Mouse (Mus musculus) ES-E14 (cell line): ENCODE measurements around the gene Olfr411. TPM values are rescaled to one million over a fixed set of nuclear protein-coding genes. Genes with fewer than 3 reads are reported as not detected.

ENCODE experiments used
- DNase-seq: peaks from one replicate; pipeline ENCODE4 v3.0.0-alpha.2; 2013; ENCODE audit warnings: low read depth, low spot score
- H3K27ac ChIP-seq: 2 replicates; pipeline ENCODE4 v1.5.1; 2012; ENCODE audit warnings: low read depth, mild to moderate bottlenecking, low read length, moderate library complexity, mixed read lengths; ENCODE audit not compliant: poor library complexity, insufficient read depth, severe bottlenecking
- H3K36me3 ChIP-seq: 2 replicates; pipeline ENCODE4 v1.6.1; 2012; ENCODE audit warnings: mild to moderate bottlenecking, low read length, moderate library complexity, mixed read lengths; ENCODE audit not compliant: control insufficient read depth, poor library complexity, insufficient read depth, severe bottlenecking
- H3K4me1 ChIP-seq, 2 experiments: fragments of 150-350 bp in 1 of 2; sonication (generic) in 1 of 2; 2 replicates each; pipeline ENCODE4 v1.6.1; 2012; ENCODE audit warnings: low read length in 2 of 2, mild to moderate bottlenecking in 1 of 2, mixed read lengths in 1 of 2; ENCODE audit not compliant: control insufficient read depth in 2 of 2, insufficient read depth in 2 of 2, poor library complexity in 1 of 2
- H3K4me3 ChIP-seq, 2 experiments: fragments of 150-350 bp in 1 of 2; sonication (generic) in 1 of 2; 2 replicates each; pipeline ENCODE4 v1.5.1; 2012; ENCODE audit warnings: low read length in 2 of 2, low read depth in 1 of 2, mild to moderate bottlenecking in 1 of 2, mixed read lengths in 1 of 2; ENCODE audit not compliant: insufficient read depth in 1 of 2, poor library complexity in 1 of 2, severe bottlenecking in 1 of 2
- H3K9ac ChIP-seq: 2 replicates; pipeline ENCODE4 v1.6.1; 2012; ENCODE audit warnings: low read depth, mild to moderate bottlenecking, low read length, mixed read lengths; ENCODE audit not compliant: poor library complexity, insufficient read depth, severe bottlenecking
- H3K9me3 ChIP-seq: fragments of 150-350 bp; sonication (generic); 2 replicates; pipeline ENCODE4 v1.6.1; 2012; ENCODE audit warnings: low read depth, mild to moderate bottlenecking, low read length; ENCODE audit not compliant: control insufficient read depth, insufficient read depth
- CHD2 ChIP-seq: IDR thresholded peaks from 2 replicates; pipeline ENCODE4 v1.6.1; 2014; ENCODE audit warnings: mild to moderate bottlenecking, low read depth, low read length, inconsistent platforms
- HCFC1 ChIP-seq: IDR thresholded peaks from 2 replicates; pipeline ENCODE4 v1.6.1; 2012; ENCODE audit warnings: low read length, inconsistent platforms, borderline replicate concordance; ENCODE audit not compliant: insufficient read depth
- MAFK ChIP-seq: IDR thresholded peaks from 2 replicates; pipeline ENCODE4 v1.6.1; 2014; ENCODE audit warnings: mild to moderate bottlenecking, low read depth, low read length, inconsistent platforms; ENCODE audit not compliant: insufficient read depth
- ZC3H11A ChIP-seq: IDR thresholded peaks from 2 replicates; pipeline ENCODE4 v1.6.1; 2012; ENCODE audit warnings: low read depth, mild to moderate bottlenecking, inconsistent platforms, low read length, borderline replicate concordance
- ZNF384 ChIP-seq: IDR thresholded peaks from 2 replicates; pipeline ENCODE4 v1.6.1; 2012; ENCODE audit warnings: low read depth, low read length, inconsistent platforms
- in situ Hi-C, 2 experiments: fragments of 600-800 bp; cut with MboI; formaldehyde crosslinking; loops; one replicate each; pipeline ENCODE4 v1.15.1; 2025; ENCODE audit warnings: low sequenced_read_pairs in 2 of 2, inconsistent platforms in 1 of 2; ENCODE audit not compliant: unreplicated experiment in 2 of 2
- total RNA-seq: library from RNA; depleted of rRNA; stranded (reverse); fragments of 300-350 nt; gene quantifications from 2 replicates; pipeline ENCODE4 v1.2.3, GENCODE M21; 2012; rRNA removed

Gene Olfr411
- total RNA-seq, 1 experiment = not detected

- Histone ChIP-seq H3K9me3 (no peaks in the 10 kb centered on the region), H3K36me3 (no peaks in the 10 kb centered on the region), H3K9ac (no peak overlapping the region), H3K4me1 (no peaks in the 10 kb centered on the region), H3K27ac (no peak overlapping the region), H3K4me3 (no peak overlapping the region)
- DNase-seq = peak; percentile 81
- in situ Hi-C loops = no loop called here
- TF ChIP-seq ZNF384 = no peak
- TF ChIP-seq ZC3H11A = peak; percentile 99
- TF ChIP-seq MAFK = no peak
Measured at GRCm38 (mm10) chr11:74371393-74372100, 19.1 kb upstream of the Olfr411 start.

DNA sequence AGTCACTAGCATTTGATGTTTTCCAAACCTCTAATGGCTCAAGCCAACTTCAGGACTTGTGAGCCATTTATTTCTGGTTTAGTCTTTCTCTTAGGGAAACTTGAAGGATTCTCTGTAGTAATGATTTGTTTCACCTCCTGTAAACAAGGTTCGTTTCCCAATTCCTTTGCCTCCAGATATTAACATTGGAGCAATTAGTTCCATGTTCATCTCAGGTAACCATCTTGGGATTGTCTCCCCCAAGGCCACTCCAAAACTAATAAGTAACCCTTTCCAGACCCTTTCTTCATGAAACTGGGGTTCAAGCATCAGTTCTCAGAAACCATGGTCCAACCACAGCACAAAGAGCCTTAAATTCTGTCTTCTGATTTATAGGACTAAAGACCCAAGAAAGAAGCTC, 9.3 kb upstream of the Olfr411 start, which contains the start of gene Olfr412:
Gene Olfr412, plus strand, starts transcription at position 301 of the 400 bp plus-strand sequence.
- Histone ChIP-seq H3K9ac (no peak within 1 kb of the TSS), H3K4me1 (no peaks in the 10 kb centered on the region)

DNA sequence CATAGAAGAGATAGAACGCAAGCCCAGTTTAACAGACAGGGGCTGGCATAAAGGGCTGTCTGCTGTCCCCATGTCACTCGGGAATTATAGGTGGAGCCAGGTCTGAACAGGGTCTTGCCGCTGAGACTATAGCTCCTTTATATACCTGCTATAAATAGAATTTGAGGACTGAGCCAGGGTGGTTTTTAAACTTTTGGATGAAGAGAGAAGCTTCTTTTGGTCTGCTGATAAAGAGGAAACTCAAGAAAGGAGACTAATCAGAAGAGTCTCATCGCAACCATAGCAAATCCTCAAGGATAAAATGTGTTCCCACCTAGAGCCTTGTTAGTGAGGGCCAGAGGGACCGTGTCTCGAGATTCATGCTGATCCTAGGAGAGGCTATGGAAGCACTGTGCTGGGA, 14.5 kb downstream of the Olfr411 start, which contains the start of gene Olfr410:
Gene Olfr410, minus strand, starts transcription at position 101 of the 400 bp plus-strand sequence.
- H3K9me3 ChIP-seq = no peaks in the 10 kb centered on the region
- TF ChIP-seq ZNF384 (no peak), ZC3H11A (no peak), HCFC1 (no peak), MAFK (no peak), CHD2 (no peak)
- H3K27ac ChIP-seq = no peak within 1 kb of the TSS
- in situ Hi-C loops = no loop called here
- H3K36me3 ChIP-seq = no peaks in the 10 kb centered on the region
- no peaks in the 10 kb centered on the region for H3K4me1 ChIP-seq
- no peak within 1 kb of the TSS for H3K9ac ChIP-seq
- DNase-seq = no peak
- H3K4me3 ChIP-seq = no peak within 1 kb of the TSS

More for the DNA sequence above, 9.3 kb upstream of the Olfr411 start, which contains the start of gene Olfr412:
- in situ Hi-C loops = loop anchor here in 1 of 2 experiments (10.0 kb wide), 1 partner anchor 307 kb away; the partner anchor contains the start of genes Olfr139 and Olfr399
- Histone ChIP-seq H3K36me3 (no peaks in the 10 kb centered on the region), H3K27ac (no peak within 1 kb of the TSS), H3K4me3 (no peak within 1 kb of the TSS), H3K9me3 (0 out of 2 replicates have a peak, but pooled peaks cover 2% of the 10 kb centered on the region)
- no peak for DNase-seq
- TF ChIP-seq HCFC1 (no peak), ZC3H11A (no peak), MAFK (no peak), CHD2 (no peak), ZNF384 (no peak)

- in situ Hi-C loops = no loop called here
- Histone ChIP-seq H3K4me3 (no peak overlapping the region), H3K27ac (no peak overlapping the region), H3K9me3 (no peaks in the 10 kb centered on the region), H3K9ac (no peak overlapping the region), H3K36me3 (no peaks in the 10 kb centered on the region), H3K4me1 (no peaks in the 10 kb centered on the region)
- no peak for DNase-seq
- TF ChIP-seq MAFK (no peak), ZNF384 (no peak), ZC3H11A (no peak), HCFC1 (no peak), CHD2 (no peak)
Measured at GRCm38 (mm10) chr11:74328781-74329180, 23.7 kb downstream of the Olfr411 start.

DNA sequence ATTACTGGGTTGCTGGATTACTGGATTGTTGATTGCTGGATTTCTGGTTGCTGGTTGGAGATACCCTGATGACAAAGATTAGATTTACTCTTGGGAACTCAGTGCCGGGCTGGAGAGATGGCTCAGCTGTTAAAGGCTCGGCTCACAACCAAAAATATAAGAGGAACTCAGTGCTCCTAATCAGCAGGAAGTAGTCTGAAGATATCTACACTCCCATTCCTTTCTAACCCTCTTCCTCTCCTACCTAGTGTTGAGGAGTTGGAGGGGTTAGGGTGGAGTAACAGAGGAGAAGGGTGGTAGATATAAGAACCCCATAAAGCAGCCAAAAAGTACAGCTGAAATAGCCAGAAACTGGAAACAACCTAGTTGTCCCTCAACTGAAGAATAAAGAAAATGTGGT, 26.4 kb downstream of the Olfr411 start:
- H3K4me3 ChIP-seq = no peak overlapping the region
- TF ChIP-seq ZC3H11A (no peak), CHD2 (no peak), HCFC1 (no peak), MAFK (no peak), ZNF384 (no peak)
- no peaks in the 10 kb centered on the region for H3K4me1 ChIP-seq
- no peaks in the 10 kb centered on the region for H3K9me3 ChIP-seq
- H3K36me3 ChIP-seq = no peaks in the 10 kb centered on the region
- no peak overlapping the region for H3K27ac ChIP-seq
- no peak overlapping the region for H3K9ac ChIP-seq
- DNase-seq = no peak
- in situ Hi-C loops = no loop called here

Other genes with a start within 250 kb of the Olfr411 start
- not detected in 2 replicates for gene Olfr401, start 238.9 kb downstream of the Olfr411 start, total RNA-seq
- gene Olfr402, start 199.1 kb downstream of the Olfr411 start, total RNA-seq = not detected in 2 replicates
- not detected in 2 replicates for gene Olfr403, start 166.4 kb downstream of the Olfr411 start, total RNA-seq
- gene Olfr43, start 141.3 kb downstream of the Olfr411 start, total RNA-seq = not detected in 2 replicates
- not detected in 2 replicates for gene Olfr406, start 92.8 kb downstream of the Olfr411 start, total RNA-seq
- not detected in 2 replicates for gene Olfr59, start 68.9 kb downstream of the Olfr411 start, total RNA-seq
- not detected in 2 replicates for gene Olfr410, start 14.6 kb downstream of the Olfr411 start, total RNA-seq
- not detected in 2 replicates for gene Olfr412, start 9.4 kb upstream of the Olfr411 start, total RNA-seq